Mouse (Mus musculus): ENCODE results near the gene Cwc27.

Gene Cwc27

GRCm38 (mm10) chr13:104645778-104646425, 171.0 kb downstream of the Cwc27 start:
- no peak for DNase-seq (ENCODE audit: low spot score in 2 of 2)

- DNase-seq (ENCODE audit: low spot score in 2 of 2) = no peak
Observed at GRCm38 (mm10) chr13:104644185-104644584, 172.8 kb downstream of the Cwc27 start.

GRCm38 (mm10) chr13:104640694-104641454, 176.1 kb downstream of the Cwc27 start:
- DNase-seq (ENCODE audit: low spot score in 2 of 2) = no peak

DNA sequence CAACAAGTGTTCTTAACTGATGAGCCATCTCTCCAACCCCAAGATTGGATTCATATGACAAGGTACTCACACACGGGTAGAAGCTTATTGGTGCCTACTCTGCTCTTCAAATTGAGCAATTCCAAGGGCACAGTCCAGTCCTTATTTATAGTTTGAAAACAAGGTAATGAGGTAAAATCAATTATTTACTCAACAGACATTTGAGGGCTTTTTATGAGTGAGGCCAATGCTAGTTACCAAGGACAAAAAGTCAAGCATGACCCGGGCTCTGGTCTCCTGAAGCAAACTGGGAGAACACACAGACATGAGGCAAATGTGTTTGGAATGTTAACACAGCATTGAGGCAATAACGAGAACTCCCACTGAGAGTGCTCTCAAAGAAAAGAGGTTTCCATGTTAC, 178.0 kb downstream of the Cwc27 start:
- DNase-seq (ENCODE audit: low spot score in 2 of 2) = no peak

DNA sequence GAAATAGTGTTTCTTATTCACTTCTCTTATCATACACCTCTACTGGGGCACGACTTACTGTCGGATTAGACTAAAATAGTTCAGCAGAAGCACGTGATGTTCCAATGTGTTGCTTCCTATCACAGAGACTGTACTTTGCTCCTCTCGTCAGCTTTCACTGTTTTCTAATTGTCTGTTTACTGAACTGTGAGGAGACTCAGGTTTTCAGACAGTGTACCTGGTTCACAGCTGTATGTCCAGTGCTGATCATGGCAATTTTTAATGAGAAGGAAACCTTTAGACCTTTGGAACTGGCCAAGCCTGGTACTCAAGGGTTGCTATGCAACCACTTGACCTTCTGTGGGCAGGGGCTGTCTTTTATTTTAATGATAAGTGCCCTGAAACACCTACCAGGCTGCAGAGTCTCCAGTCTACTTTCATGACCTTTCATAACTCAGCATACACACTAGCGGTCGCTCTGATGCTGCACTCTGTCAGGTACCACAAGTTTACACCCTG, 180.9 kb downstream of the Cwc27 start:
- no peak for DNase-seq (ENCODE audit: low spot score in 2 of 2)

DNA sequence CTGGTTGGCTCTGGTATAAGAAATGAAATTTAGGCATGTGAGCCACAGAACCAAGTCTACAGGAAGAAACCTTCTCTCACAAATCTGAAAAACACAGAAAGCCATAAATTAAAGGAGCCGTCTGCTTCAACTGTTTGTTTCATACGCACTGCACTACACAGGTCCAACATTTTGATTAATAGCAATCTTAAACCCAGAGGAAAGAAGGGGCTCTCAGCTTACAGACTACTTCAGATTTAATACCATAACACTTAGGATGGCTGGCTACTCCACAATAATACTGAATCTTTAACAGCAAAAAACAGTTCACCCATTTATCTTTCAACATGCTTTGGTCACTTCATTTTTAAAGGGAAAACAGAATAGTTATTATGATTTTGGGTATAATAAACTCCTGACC, 182.2 kb downstream of the Cwc27 start:
- no peak for DNase-seq (ENCODE audit: low spot score in 2 of 2)

GRCm38 (mm10) chr13:104632427-104633167, 184.3 kb downstream of the Cwc27 start:
- no peak for DNase-seq (ENCODE audit: low spot score in 2 of 2)

- no peak for DNase-seq (ENCODE audit: low spot score in 2 of 2)
Observed at GRCm38 (mm10) chr13:104631621-104632205, 185.2 kb downstream of the Cwc27 start.

GRCm38 (mm10) chr13:104630808-104631207, 186.1 kb downstream of the Cwc27 start:
- no peak for DNase-seq (ENCODE audit: low spot score in 2 of 2)

DNA sequence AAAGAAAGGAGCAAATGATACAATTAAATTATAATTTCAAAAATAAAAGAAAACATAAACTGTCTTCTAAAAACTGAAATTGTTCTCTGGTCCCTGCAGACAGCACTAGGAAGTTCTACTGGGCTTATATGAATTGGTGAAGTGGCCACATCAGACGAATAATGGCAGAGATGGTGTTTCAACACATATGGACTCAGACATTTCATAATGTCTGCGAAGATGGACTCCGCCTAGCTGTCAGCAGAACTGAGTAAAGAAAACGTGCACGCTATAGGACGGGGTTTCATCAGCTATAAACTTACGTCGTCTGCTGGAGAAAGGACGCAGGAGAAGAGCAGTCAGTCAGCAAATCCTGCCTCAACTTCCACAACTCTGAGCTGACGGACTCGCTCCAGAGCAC, 187.3 kb downstream of the Cwc27 start:
- DNase-seq (ENCODE audit: low spot score in 2 of 2) = no peak

DNA sequence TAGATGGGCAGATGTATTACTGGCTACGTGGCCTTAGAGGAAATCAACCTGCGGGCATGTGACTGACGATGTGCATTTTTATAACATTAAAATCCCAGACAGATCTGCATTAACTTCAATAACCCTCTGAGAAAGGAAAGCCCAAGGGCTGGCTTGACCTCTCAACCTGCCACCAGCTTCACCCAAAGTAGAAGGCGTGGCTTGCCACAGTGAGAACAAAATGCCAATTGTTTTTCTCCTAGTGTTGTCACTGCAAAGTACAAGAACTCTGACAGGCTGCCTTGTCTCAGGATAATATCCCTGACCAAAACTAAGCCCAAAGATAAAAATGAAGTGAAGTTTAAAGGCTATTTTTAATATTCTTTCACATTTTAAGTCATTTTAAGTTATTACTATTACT, 188.9 kb downstream of the Cwc27 start:
- no peak for DNase-seq (ENCODE audit: low spot score in 2 of 2)

- no peak for DNase-seq (ENCODE audit: low spot score in 2 of 2)
Observed at GRCm38 (mm10) chr13:104627169-104627909, 189.6 kb downstream of the Cwc27 start.

DNA sequence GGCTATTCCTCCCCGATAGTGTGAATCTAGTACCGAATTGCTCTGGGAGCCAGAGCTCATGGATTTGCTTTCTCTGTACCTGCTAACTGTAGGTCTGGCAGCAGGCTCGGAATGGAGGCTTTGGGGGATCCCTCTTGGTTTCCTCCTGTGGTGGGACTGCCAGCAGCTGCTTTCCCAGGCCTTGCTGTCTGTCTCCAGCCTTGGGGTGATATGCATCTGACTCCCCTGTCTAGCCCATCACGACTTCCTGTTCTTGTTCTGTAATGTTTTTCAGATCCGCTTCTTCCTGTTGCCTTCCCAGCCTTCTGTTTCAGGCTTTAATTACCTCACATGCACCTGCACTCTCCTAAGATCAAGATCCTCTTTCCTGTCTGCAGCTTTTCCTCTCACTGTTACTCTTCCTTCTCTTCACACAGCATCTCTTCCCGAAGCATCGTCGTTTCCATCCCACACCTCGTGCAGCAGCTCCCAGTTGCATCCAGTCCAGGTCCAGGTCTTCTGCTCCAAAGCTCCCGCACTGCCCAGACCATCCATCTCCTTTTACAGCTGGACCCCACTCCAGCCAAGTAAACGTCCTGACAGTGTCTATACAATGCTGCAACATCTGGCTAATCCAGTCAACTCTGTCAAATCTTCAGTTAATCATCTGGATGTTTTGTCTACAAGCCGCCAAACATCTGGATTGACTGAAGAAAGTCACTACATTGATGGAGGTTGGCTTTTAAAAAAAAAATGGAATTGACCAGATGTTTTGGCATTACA, 193.6 kb downstream of the Cwc27 start:
- no peak for DNase-seq (ENCODE audit: low spot score in 2 of 2)

DNA sequence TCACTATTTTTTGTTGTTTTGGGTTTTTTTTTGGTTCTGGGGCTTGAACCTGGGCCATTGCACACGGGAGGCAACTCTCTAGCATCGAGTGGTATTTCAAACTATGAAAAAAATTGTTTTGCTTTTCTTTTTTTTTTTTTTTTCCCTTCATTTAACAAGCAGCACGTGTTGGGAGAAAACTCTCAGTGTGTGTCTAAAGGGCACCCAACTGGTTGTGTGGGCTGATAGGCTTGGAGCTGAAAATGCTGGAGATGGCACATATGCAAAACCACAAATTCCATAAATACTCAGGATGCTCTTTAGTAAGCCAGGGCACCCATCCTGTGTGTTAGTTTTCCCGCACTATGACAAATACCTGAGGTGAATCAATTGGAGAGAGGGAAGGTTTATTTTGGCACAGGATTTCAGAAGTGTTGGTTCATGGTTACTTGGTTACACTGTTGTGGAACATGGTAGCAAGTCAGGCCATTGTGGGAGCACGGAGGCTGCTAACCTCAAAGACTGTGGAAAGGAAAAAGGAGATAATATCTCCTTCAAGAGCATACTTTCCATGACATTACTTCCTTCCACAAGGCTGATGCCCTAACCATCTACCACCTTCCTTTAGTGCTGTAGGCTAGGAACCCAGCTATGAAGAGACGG, 194.7 kb downstream of the Cwc27 start:
- DNase-seq (ENCODE audit: low spot score in 2 of 2) = no peak

- no peak for DNase-seq (ENCODE audit: low spot score in 2 of 2)
Observed at GRCm38 (mm10) chr13:104620423-104620822, 196.5 kb downstream of the Cwc27 start.

DNA sequence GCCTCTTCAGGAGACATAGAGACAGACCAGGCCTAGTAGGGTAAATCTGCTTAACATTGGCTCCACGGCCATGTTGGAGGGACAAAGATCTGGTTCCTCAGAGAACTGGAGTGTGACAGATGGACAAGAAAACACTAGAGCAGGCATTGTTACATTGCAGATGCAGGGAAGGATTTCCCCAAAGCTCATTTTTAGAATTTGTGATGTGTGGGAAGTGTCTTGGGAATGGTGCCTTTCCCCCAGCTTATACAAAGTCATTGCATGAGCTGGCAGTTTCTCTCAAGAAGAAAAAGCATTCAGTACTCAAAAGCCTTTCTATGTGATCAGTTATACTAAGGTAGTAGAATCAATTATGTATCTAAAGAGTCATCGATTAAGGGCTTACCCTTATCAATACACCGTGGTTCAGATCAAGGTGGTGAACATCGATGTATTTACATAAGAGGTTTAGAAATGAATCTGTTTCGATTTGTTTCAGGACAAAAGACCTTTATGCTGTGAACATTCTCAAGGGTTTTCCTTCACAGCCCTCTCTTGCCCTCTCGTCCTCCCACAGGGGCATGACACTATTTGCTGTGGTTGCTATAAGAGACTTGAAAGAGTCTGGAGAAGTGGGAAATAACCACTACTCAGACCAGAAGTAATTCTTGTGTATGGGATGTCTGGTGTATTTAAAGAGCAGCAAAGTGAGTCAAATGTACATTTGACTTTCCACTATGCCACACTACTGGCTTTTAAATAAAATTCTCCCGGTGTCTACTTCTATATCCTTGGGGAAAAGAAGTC, 197.2 kb downstream of the Cwc27 start:
- peak in 1 of 2 experiments; percentile 57 for DNase-seq (ENCODE audit: low spot score in 2 of 2)

GRCm38 (mm10) chr13:104617201-104617600, 199.7 kb downstream of the Cwc27 start:
- DNase-seq (ENCODE audit: low spot score in 2 of 2) = no peak

GRCm38 (mm10) chr13:104615999-104616810, 200.7 kb downstream of the Cwc27 start:
- DNase-seq (ENCODE audit: low spot score in 2 of 2) = no peak
